Mouse (Mus musculus) midbrain, embryonic 16.5 days (tissue): ENCODE results near the gene Cldn3. TPM values are rescaled to one million over a fixed set of nuclear protein-coding genes. Genes with fewer than 3 reads are reported as not detected.

ENCODE experiments used
- ATAC-seq: fragments of 200-750 bp; cut with Nextera tagmentation; 2 replicates; pipeline ENCODE4 v1.8.0; 2017; ENCODE audit warnings: moderate TSS enrichment
- H3K27ac ChIP-seq: fragments of 300-500 bp; sonication (generic); 2 replicates; pipeline ENCODE4 v1.5.1; 2014; ENCODE audit warnings: mild to moderate bottlenecking, low read length, mixed read lengths
- H3K27me3 ChIP-seq: fragments of 300-500 bp; sonication (generic); 2 replicates; pipeline ENCODE4 v1.6.1; 2014; ENCODE audit warnings: low read depth, low read length, mixed read lengths; ENCODE audit not compliant: control insufficient read depth, insufficient read depth
- H3K36me3 ChIP-seq: fragments of 300-500 bp; sonication (generic); 2 replicates; pipeline ENCODE4 v1.6.1; 2014; ENCODE audit warnings: mild to moderate bottlenecking, low read length, moderate library complexity, mixed read lengths; ENCODE audit not compliant: control insufficient read depth, insufficient read depth
- H3K4me1 ChIP-seq: fragments of 300-500 bp; sonication (generic); 2 replicates; pipeline ENCODE4 v1.6.1; 2014; ENCODE audit warnings: mild to moderate bottlenecking, low read length, mixed read lengths; ENCODE audit not compliant: control insufficient read depth, insufficient read depth
- H3K4me2 ChIP-seq: fragments of 300-500 bp; sonication (generic); 2 replicates; pipeline ENCODE4 v1.6.1; 2014; ENCODE audit warnings: mild to moderate bottlenecking, low read length, mixed read lengths
- H3K4me3 ChIP-seq: fragments of 300-500 bp; sonication (generic); 2 replicates; pipeline ENCODE4 v1.5.1; 2014; ENCODE audit warnings: low read depth, mild to moderate bottlenecking, low read length, moderate library complexity, mixed read lengths
- H3K9ac ChIP-seq: fragments of 300-500 bp; sonication (generic); 2 replicates; pipeline ENCODE4 v1.6.1; 2014; ENCODE audit warnings: low read depth, low read length, mixed read lengths
- H3K9me3 ChIP-seq: fragments of 300-500 bp; sonication (generic); replicated peaks from 2 replicates; pipeline ENCODE4 v1.6.1; 2014; ENCODE audit warnings: mild to moderate bottlenecking, low read length, mixed read lengths; ENCODE audit not compliant: control insufficient read depth, poor library complexity, severe bottlenecking
- WGBS: fragments of 180-500 bp; shearing (Covaris S2); extraction: QIAGEN DNeasy Blood & Tissue Kit; methylation state at CpG from one replicate; pipeline ENCODE4 v1.1.7; 2014; 5-methylcytosine and 5-hydroxymethylcytosine counted together
- polyA plus RNA-seq: library from polyadenylated mRNA; unstranded; fragments of >200 nt; fragmentation: Nextera tagmentation; extraction: Ambion mirVana; gene quantifications from 2 replicates; pipeline ENCODE4 v1.2.1, GENCODE M21; 2015

Gene Cldn3
- polyA plus RNA-seq, 1 experiment from 2014 or later = 2.2 TPM

- WGBS = 66% methylated on average over 7 of the region's 7 CpGs
- no peaks in the 10 kb centered on the region for H3K27me3 ChIP-seq
- ATAC-seq = no peak
- H3K27ac ChIP-seq = no peak overlapping the region
- H3K36me3 ChIP-seq = no peaks in the 10 kb centered on the region
- H3K4me1 ChIP-seq = no peaks in the 10 kb centered on the region
- no peak overlapping the region for H3K9ac ChIP-seq
- no peak overlapping the region for H3K4me3 ChIP-seq
- no peaks in the 10 kb centered on the region for H3K9me3 ChIP-seq
- H3K4me2 ChIP-seq = no peak overlapping the region
These were observed 11.7 kb upstream of the Cldn3 start for GRCm38 (mm10) chr5:134974294-134974693.

- 58% methylated on average over 2 of the region's 2 CpGs for WGBS
- Histone ChIP-seq H3K27me3 (no peaks in the 10 kb centered on the region), H3K4me1 (no peaks in the 10 kb centered on the region), H3K9me3 (no peaks in the 10 kb centered on the region), H3K9ac (no peak overlapping the region), H3K27ac (no peak overlapping the region), H3K4me3 (no peak overlapping the region), H3K4me2 (no peak overlapping the region), H3K36me3 (no peaks in the 10 kb centered on the region)
- no peak for ATAC-seq
These were observed 11.1 kb upstream of the Cldn3 start for GRCm38 (mm10) chr5:134974921-134975320.

GRCm38 (mm10) chr5:134976164-134976563 is 9.8 kb upstream of the Cldn3 start:
- H3K4me2 ChIP-seq = no peak overlapping the region

GRCm38 (mm10) chr5:134976577-134977250 is 9.3 kb upstream of the Cldn3 start:
- H3K27me3 ChIP-seq = no peaks in the 10 kb centered on the region
- no peak overlapping the region for H3K27ac ChIP-seq
- H3K4me2 ChIP-seq = no peak overlapping the region
- H3K9ac ChIP-seq = no peak overlapping the region
- WGBS = 90% methylated on average over 14 of the region's 14 CpGs
- H3K4me3 ChIP-seq = no peak overlapping the region
- no peaks in the 10 kb centered on the region for H3K36me3 ChIP-seq
- no peaks in the 10 kb centered on the region for H3K4me1 ChIP-seq
- H3K9me3 ChIP-seq = no peaks in the 10 kb centered on the region
- no peak for ATAC-seq

More at GRCm38 (mm10) chr5:134976164-134976563, 9.8 kb upstream of the Cldn3 start:
- no peaks in the 10 kb centered on the region for H3K36me3 ChIP-seq
- no peak overlapping the region for H3K27ac ChIP-seq
- no peaks in the 10 kb centered on the region for H3K27me3 ChIP-seq
- 88% methylated on average over 2 of the region's 2 CpGs for WGBS
- H3K4me3 ChIP-seq = no peak overlapping the region
- no peaks in the 10 kb centered on the region for H3K9me3 ChIP-seq
- no peak for ATAC-seq
- H3K9ac ChIP-seq = no peak overlapping the region
- no peaks in the 10 kb centered on the region for H3K4me1 ChIP-seq

GRCm38 (mm10) chr5:134977837-134978236 is 8.2 kb upstream of the Cldn3 start:
- WGBS = 87% methylated on average over 4 of the region's 4 CpGs

GRCm38 (mm10) chr5:134981149-134981548 is 4.9 kb upstream of the Cldn3 start:
- Histone ChIP-seq H3K27ac (no peak overlapping the region), H3K4me3 (no peak overlapping the region), H3K4me1 (peaks cover 2% of the 10 kb centered on the region; the same call in 1 of the 2 replicates), H3K4me2 (no peak overlapping the region), H3K36me3 (no peaks in the 10 kb centered on the region), H3K9ac (no peak overlapping the region), H3K27me3 (peaks cover 16% of the 10 kb centered on the region), H3K9me3 (no peaks in the 10 kb centered on the region)
- no peak for ATAC-seq
- 71% methylated on average over 10 of the region's 10 CpGs for WGBS

More at GRCm38 (mm10) chr5:134977837-134978236, 8.2 kb upstream of the Cldn3 start:
- Histone ChIP-seq H3K4me2 (no peak overlapping the region), H3K9ac (no peak overlapping the region), H3K27me3 (no peaks in the 10 kb centered on the region), H3K36me3 (no peaks in the 10 kb centered on the region), H3K9me3 (no peaks in the 10 kb centered on the region), H3K4me3 (no peak overlapping the region), H3K27ac (no peak overlapping the region), H3K4me1 (no peaks in the 10 kb centered on the region)
- no peak for ATAC-seq

- WGBS = 100% methylated on average over 1 of the region's 1 CpGs
- Histone ChIP-seq H3K27me3 (peaks cover 36% of the 10 kb centered on the region), H3K9me3 (no peaks in the 10 kb centered on the region), H3K4me2 (no peak overlapping the region), H3K4me3 (no peak overlapping the region), H3K4me1 (peaks cover 4% of the 10 kb centered on the region; the same call in 1 of the 2 replicates), H3K27ac (no peak overlapping the region), H3K36me3 (no peaks in the 10 kb centered on the region), H3K9ac (no peak overlapping the region)
- no peak for ATAC-seq
These were observed 2.9 kb upstream of the Cldn3 start for GRCm38 (mm10) chr5:134983111-134983510.

GRCm38 (mm10) chr5:134983771-134984170 is 2.2 kb upstream of the Cldn3 start:
- 9% methylated on average over 3 of the region's 3 CpGs for WGBS
- Histone ChIP-seq H3K27ac (no peak overlapping the region), H3K4me2 (no peak overlapping the region), H3K9me3 (no peaks in the 10 kb centered on the region), H3K27me3 (peaks cover 39% of the 10 kb centered on the region), H3K9ac (no peak overlapping the region), H3K4me3 (no peak overlapping the region), H3K36me3 (no peaks in the 10 kb centered on the region), H3K4me1 (peaks cover 4% of the 10 kb centered on the region; the same call in 1 of the 2 replicates)
- ATAC-seq = no peak
